Mouse (Mus musculus) adipose tissue, adult 10 weeks (tissue): ENCODE results near the gene Dram2. TPM values are rescaled to one million over a fixed set of nuclear protein-coding genes. Genes with fewer than 3 reads are reported as not detected.

ENCODE experiments used
- polyA plus RNA-seq: library from polyadenylated mRNA; stranded (reverse); fragments of 350-450 nt; fragmentation: Illumina TruSeq; extraction: RNeasy Lipid Tissue Mini Kit (QIAGEN cat#74804); gene quantifications from one replicate; pipeline ENCODE4 v1.2.3, GENCODE M21; 2014; ENCODE audit warnings: low read depth, low replicate concordance

Dram2 gene
- polyA plus RNA-seq: 82.2 TPM

GRCm38 (mm10) chr3:106547171-106547923 is at the start of gene Dram2, which contains the start of gene Cept1:
Gene Dram2, plus strand, starts transcription at chr3:106547798.
Gene Cept1, minus strand, starts transcription at chr3:106547802.

Other genes starting within 250 kb of the Dram2 start
- not detected for gene Chil6, start 141.6 kb upstream of the Dram2 start, polyA plus RNA-seq
- 19.7 TPM for gene Dennd2d, start 65.4 kb upstream of the Dram2 start, polyA plus RNA-seq
- 43.9 TPM for gene Cept1, start within 50 bp of the Dram2 start, polyA plus RNA-seq
- gene Lrif1, start 137.2 kb downstream of the Dram2 start, polyA plus RNA-seq: 24.9 TPM
- 19.0 TPM for gene Cd53, start 242.4 kb downstream of the Dram2 start, polyA plus RNA-seq